Mouse (Mus musculus) forebrain, postnatal 0 days (tissue): ENCODE results near the gene Igf1. TPM values are rescaled to one million over a fixed set of nuclear protein-coding genes. Genes with fewer than 3 reads are reported as not detected.

ENCODE experiments used
- ATAC-seq: fragments of 200-750 bp; cut with Nextera tagmentation; 2 replicates; pipeline ENCODE4 v1.8.0; 2017; ENCODE audit warnings: mild to moderate bottlenecking, moderate library complexity
- DNase-seq: peaks from one replicate; pipeline ENCODE4 v3.0.0-alpha.2; 2015
- H3K27ac ChIP-seq: fragments of 300-500 bp; sonication (generic); 2 replicates; pipeline ENCODE4 v1.5.1; 2014; ENCODE audit warnings: low read depth, mild to moderate bottlenecking, antibody characterized with exemption, low read length, moderate library complexity, mixed read lengths
- H3K27me3 ChIP-seq: fragments of 300-500 bp; sonication (generic); 2 replicates; pipeline ENCODE4 v1.6.1; 2014; ENCODE audit warnings: mild to moderate bottlenecking, low read length, mixed read lengths; ENCODE audit not compliant: insufficient read depth
- H3K36me3 ChIP-seq: fragments of 300-500 bp; sonication (generic); 2 replicates; pipeline ENCODE4 v1.6.1; 2014; ENCODE audit warnings: mild to moderate bottlenecking, moderate library complexity; ENCODE audit not compliant: insufficient read depth
- H3K4me1 ChIP-seq: fragments of 300-500 bp; sonication (generic); 2 replicates; pipeline ENCODE4 v1.6.1; 2014; ENCODE audit warnings: antibody characterized with exemption; ENCODE audit not compliant: insufficient read depth
- H3K4me2 ChIP-seq: fragments of 300-500 bp; sonication (generic); 2 replicates; pipeline ENCODE4 v1.6.1; 2014; ENCODE audit warnings: low read depth, mild to moderate bottlenecking, moderate library complexity
- H3K4me3 ChIP-seq: fragments of 300-500 bp; sonication (generic); 2 replicates; pipeline ENCODE4 v1.5.1; 2014; ENCODE audit warnings: low read depth, low read length, mixed read lengths
- H3K9ac ChIP-seq: fragments of 300-500 bp; sonication (generic); 2 replicates; pipeline ENCODE4 v1.6.1; 2014; ENCODE audit warnings: mild to moderate bottlenecking
- H3K9me3 ChIP-seq: fragments of 300-500 bp; sonication (generic); 2 replicates; pipeline ENCODE4 v1.6.1; 2016; ENCODE audit warnings: low read length
- CTCF ChIP-seq: sonication (generic); IDR thresholded peaks from 2 replicates; pipeline ENCODE4 v1.5.1; 2016; ENCODE audit warnings: antibody characterized with exemption, control low read depth, low read depth
- whole genome bisulfite sequencing: fragments of 180-500 bp; shearing (Covaris S2); extraction: QIAGEN DNeasy Blood & Tissue Kit; methylation state at CpG from one replicate; pipeline ENCODE4 v1.1.7; 2014; 5-methylcytosine and 5-hydroxymethylcytosine counted together
- polyA plus RNA-seq: library from polyadenylated mRNA; unstranded; fragments of >200 nt; fragmentation: Nextera tagmentation; extraction: Ambion mirVana; gene quantifications from 2 replicates; pipeline ENCODE4 v1.2.1, GENCODE M21; 2015
- total RNA-seq: library from RNA; depleted of rRNA; stranded (reverse); fragments of >200 nt; gene quantifications from 2 replicates; pipeline ENCODE4 v1.2.3, GENCODE M21; 2014

Gene Igf1
- total and polyA plus RNA-seq, 2 experiments from 2014 or later = 8.4 to 11.5 TPM

GRCm38 (mm10) chr10:87867631-87868030 lies 9.6 kb downstream of the Igf1 start:
- DNase-seq = no peak
- Histone ChIP-seq H3K4me2 (no peak overlapping the region), H3K4me1 (no peaks in the 10 kb centered on the region), H3K9ac (no peak overlapping the region), H3K36me3 (no peaks in the 10 kb centered on the region), H3K27me3 (no peaks in the 10 kb centered on the region), H3K4me3 (no peak overlapping the region), H3K9me3 (no peaks in the 10 kb centered on the region), H3K27ac (no peak overlapping the region)
- TF ChIP-seq CTCF = no peak
- 94% methylated on average over 4 of the region's 4 CpGs for WGBS
- ATAC-seq = no peak

- 25% methylated on average over 9 of the region's 9 CpGs for WGBS
- no peaks in the 10 kb centered on the region for H3K9me3 ChIP-seq
- H3K27me3 ChIP-seq = no peaks in the 10 kb centered on the region
- ATAC-seq (no peak), DNase-seq (no peak)
- H3K27ac ChIP-seq = no peak overlapping the region
- H3K36me3 ChIP-seq = no peaks in the 10 kb centered on the region
- TF ChIP-seq CTCF = no peak
- no peak overlapping the region for H3K9ac ChIP-seq
- no peak overlapping the region for H3K4me2 ChIP-seq
- H3K4me3 ChIP-seq = no peak overlapping the region
- H3K4me1 ChIP-seq = no peaks in the 10 kb centered on the region
These were observed 10.4 kb downstream of the Igf1 start for GRCm38 (mm10) chr10:87868349-87869053.

GRCm38 (mm10) chr10:87869151-87869550 lies 11.1 kb downstream of the Igf1 start:
- ATAC-seq = no peak
- TF ChIP-seq CTCF = no peak
- Histone ChIP-seq H3K4me1 (no peaks in the 10 kb centered on the region), H3K27me3 (no peaks in the 10 kb centered on the region), H3K9me3 (no peaks in the 10 kb centered on the region), H3K36me3 (no peaks in the 10 kb centered on the region), H3K9ac (no peak overlapping the region), H3K27ac (no peak overlapping the region), H3K4me2 (no peak overlapping the region), H3K4me3 (no peak overlapping the region)
- DNase-seq = no peak
- 67% methylated on average over 2 of the region's 2 CpGs for WGBS

GRCm38 (mm10) chr10:87869691-87870090 lies 11.6 kb downstream of the Igf1 start:
- Histone ChIP-seq H3K27ac (no peak overlapping the region), H3K9ac (no peak overlapping the region), H3K4me3 (no peak overlapping the region), H3K4me1 (no peaks in the 10 kb centered on the region), H3K36me3 (no peaks in the 10 kb centered on the region), H3K4me2 (no peak overlapping the region), H3K27me3 (no peaks in the 10 kb centered on the region), H3K9me3 (no peaks in the 10 kb centered on the region)
- ATAC-seq (no peak), DNase-seq (no peak)
- WGBS = 88% methylated on average over 1 of the region's 1 CpGs
- TF ChIP-seq CTCF = no peak

- Histone ChIP-seq H3K27me3 (no peaks in the 10 kb centered on the region), H3K4me1 (no peaks in the 10 kb centered on the region), H3K36me3 (no peaks in the 10 kb centered on the region), H3K4me2 (no peak overlapping the region), H3K27ac (no peak overlapping the region), H3K9ac (no peak overlapping the region), H3K9me3 (no peaks in the 10 kb centered on the region), H3K4me3 (no peak overlapping the region)
- WGBS = 14% methylated on average over 8 of the region's 8 CpGs
- no peak for TF ChIP-seq CTCF
- no peak for DNase-seq
- ATAC-seq = no peak
These were observed 14.0 kb downstream of the Igf1 start for GRCm38 (mm10) chr10:87871863-87872647.

DNA sequence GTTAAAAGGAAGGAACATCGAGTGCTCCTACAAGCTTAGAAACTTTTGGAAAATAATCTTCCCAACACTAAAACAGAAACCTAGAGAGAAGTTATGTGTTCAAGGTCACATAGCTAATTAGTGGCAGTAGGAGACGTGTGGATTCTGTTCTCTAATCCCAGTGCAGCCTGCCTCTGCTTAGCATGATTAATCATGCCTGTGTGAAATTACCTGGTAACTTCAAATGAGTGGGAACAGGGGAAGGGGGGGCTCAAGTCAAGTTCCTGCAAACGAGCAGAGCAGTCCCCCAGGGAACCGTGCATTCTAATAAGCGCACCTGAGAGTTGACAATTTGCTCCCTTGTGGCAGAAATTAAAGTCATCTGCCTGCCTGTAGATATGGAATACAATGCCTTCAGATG lies 14.8 kb downstream of the Igf1 start:
- ATAC-seq (no peak), DNase-seq (no peak)
- Histone ChIP-seq H3K4me3 (no peak overlapping the region), H3K36me3 (no peaks in the 10 kb centered on the region), H3K4me1 (no peaks in the 10 kb centered on the region), H3K27me3 (no peaks in the 10 kb centered on the region), H3K27ac (no peak overlapping the region), H3K9me3 (no peaks in the 10 kb centered on the region), H3K4me2 (no peak overlapping the region), H3K9ac (no peak overlapping the region)
- WGBS = 32% methylated on average over 5 of the region's 5 CpGs
- no peak for TF ChIP-seq CTCF

GRCm38 (mm10) chr10:87873516-87873915 lies 15.5 kb downstream of the Igf1 start:
- H3K27ac ChIP-seq = no peak overlapping the region
- DNase-seq (no peak), ATAC-seq (no peak)
- H3K4me3 ChIP-seq = no peak overlapping the region
- no peaks in the 10 kb centered on the region for H3K36me3 ChIP-seq
- H3K4me2 ChIP-seq = no peak overlapping the region
- H3K9ac ChIP-seq = no peak overlapping the region
- H3K9me3 ChIP-seq = no peaks in the 10 kb centered on the region
- H3K27me3 ChIP-seq = no peaks in the 10 kb centered on the region
- TF ChIP-seq CTCF = no peak
- H3K4me1 ChIP-seq = no peaks in the 10 kb centered on the region
- 90% methylated on average over 3 of the region's 3 CpGs for WGBS
